Mouse (Mus musculus) kidney, adult 11 months (tissue): ENCODE results near the gene Neb.
"Not testable (repeated sequence)": the region's sequence is repeated elsewhere in the genome, so short reads cannot be mapped to it uniquely, and the experiment has no call there.

Experiments used
- DNase-seq: peaks from one replicate; pipeline ENCODE4 v3.0.0; 2022

Gene Neb

DNA sequence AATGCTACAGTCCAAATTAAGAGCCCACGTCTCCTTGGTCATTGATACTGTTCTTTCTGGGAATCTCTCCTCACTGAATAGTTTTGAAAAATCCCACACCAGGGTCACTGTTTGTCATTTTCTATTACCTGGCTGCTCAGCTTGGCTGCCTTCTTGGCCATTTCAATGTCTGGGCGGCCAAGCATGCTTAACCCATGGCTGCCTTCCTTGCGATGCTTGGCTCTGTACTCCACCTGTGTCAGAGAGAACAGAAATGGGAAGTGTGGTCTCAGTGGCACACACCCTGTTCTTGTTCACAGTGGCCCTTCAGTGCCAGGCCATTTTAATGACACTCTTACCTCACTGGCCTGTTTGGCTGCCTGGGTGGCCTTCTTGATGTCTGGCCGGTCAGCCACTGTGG lies 203.3 kb downstream of the Neb start:
- DNase-seq, result no peak

DNA sequence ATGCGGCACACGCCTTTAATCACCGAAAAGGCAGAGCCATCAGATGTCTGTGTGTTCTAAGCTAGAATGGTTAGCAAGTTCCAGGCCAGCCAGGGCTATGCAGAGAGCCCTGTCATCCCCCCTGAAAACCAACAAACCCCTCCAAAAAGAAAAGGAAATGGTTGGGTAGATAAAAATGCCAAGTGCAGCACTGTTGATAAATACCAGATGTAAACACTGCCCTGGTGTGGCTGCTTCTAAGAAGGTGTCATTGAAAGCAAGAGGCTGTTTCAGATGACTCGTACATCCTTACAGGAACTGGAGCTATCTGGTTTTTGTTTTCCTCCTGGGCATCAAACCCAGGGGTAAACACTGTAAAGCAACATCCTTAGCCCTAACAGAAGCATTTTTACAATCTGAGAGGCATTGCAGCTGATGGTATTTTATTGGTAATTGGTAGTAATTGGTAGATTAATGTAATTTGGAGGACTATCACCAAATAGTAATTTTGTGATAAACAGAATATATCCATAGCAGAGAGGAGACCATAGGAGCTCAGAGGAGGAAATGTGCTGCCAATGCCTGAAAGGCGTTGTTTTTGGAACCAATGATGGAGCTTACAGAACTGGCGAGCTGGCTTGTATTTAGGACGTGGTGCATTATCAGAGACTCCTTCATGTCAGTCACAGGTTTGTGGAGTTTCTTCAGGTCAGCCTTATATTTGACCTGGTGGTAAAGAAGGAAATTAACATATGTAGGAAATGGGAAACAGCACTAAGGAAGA lies 208.8 kb downstream of the Neb start:
- no peak for DNase-seq

DNA sequence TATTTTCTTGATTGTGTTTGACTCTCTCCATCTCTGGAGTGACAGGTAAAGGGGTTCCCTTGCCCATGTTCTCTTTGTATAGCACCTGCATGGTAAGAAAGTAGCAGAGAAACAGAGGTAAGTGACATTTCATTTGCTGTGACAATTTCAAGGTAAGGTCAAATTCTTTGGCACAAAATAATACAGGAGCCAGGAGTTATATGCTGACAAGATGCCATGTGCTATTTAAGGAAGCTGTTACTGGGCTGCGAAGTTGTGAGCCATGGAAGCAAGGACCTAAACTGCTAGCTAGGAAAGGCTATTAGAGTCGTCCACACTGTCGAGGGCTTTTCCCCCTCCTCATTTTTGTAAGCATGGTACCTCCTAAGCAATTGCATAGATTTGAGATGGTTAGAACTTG lies 225.2 kb downstream of the Neb start:
- no peak for DNase-seq

DNA sequence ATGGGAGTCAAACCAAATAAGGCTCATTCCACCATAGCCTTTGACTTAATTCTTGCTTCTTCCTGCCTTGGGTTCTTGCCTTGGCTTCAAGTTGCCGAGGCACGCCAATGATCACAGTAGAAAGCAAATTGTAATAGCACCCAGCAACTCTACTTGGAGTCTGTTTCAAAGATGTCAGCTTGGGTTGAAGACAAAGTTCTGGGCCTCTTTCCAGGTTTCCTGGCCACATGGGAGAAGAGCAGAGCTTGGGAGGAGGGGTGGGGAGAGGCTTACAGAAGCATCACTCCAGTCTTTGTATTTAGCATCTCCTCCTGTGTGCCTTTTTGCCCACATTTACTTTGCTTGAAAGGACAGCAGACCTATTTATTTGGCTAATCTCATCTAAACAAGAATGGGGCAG lies 244.9 kb downstream of the Neb start:
- no peak for DNase-seq

DNA sequence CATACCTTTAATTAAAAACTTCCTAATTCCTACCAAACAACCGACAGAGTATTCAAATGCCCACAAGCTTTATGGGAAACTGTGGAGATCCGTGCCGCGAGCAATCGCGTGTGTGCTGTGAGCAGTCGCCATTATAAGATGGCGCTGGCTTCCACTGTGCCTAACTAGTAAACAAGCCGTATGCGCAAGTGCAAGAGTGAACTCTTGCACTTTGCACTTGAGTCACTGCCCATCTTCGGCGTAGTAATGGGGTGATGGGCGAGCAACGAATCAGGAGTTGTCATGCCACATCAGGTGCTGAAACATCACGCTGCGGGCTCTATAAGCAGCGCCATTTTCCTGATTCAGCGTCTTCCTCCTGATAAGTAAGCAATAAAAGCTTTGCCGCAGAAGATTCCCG lies 246.9 kb downstream of the Neb start:
- not testable (repeated sequence) for DNase-seq

DNA sequence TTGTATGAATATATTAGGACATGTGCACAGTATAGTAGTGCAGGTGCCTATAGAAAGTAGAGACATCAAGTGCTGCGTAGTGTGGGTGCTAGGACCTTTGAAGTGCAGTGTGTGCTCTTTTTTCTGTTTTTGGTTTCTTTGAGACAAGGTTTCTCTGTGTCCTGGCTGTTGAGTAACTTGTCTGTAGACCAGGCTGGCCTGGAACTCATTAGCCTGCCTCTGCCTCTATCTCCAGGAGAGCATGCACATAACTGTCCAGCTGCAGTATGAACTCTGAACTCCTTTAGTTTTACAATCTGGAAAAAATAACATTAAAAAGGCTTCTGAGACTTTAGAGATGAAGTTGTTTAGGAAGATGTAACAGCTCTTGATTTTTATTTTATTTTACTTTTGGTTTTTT lies 264.2 kb downstream of the Neb start:
- no peak for DNase-seq
